Mouse (Mus musculus) thymus, adult 18-20 months (tissue): ENCODE measurements at regions not wholly inside any gene's neighbourhood (a gene's known extent, or its start where the extent isn't known, plus 50 kb on each side); places are given as distances from the start of the nearest gene placed in this dataset.
A peak's percentile ranks its signal among the peaks of the same experiment; 100 is the strongest.
"Not testable (repeated sequence)": the region's sequence is repeated elsewhere in the genome, so short reads cannot be mapped to it uniquely, and the experiment has no call there.

ENCODE experiments used
- DNase-seq, 2 experiments: peaks; one replicate each; pipeline ENCODE4 v3.0.0; 2022; ENCODE audit warnings: mixed read lengths in 2 of 2

- DNase-seq: not testable (repeated sequence)
These were observed 98.1 kb upstream of the Pwp1 start for GRCm38 (mm10) chr10:85731163-85731562.

GRCm38 (mm10) chr10:85731796-85732388 is 97.4 kb upstream of the Pwp1 start:
- peak; percentile 17 to 22 for DNase-seq

- DNase-seq: no peak
These were observed 91.5 kb upstream of the Pwp1 start for GRCm38 (mm10) chr10:85737796-85738195.

GRCm38 (mm10) chr10:85739008-85739407 is 90.3 kb upstream of the Pwp1 start:
- DNase-seq: peak; percentile 43 to 59

- DNase-seq: not testable (repeated sequence)
These were observed 89.7 kb upstream of the Pwp1 start for GRCm38 (mm10) chr10:85739565-85739964.

- DNase-seq: no peak
These were observed 87.3 kb upstream of the Pwp1 start for GRCm38 (mm10) chr10:85741972-85742371.

- DNase-seq: not testable (repeated sequence)
These were observed 83.9 kb upstream of the Pwp1 start for GRCm38 (mm10) chr10:85745390-85745789.

- DNase-seq: not testable (repeated sequence)
These were observed 83.5 kb upstream of the Pwp1 start for GRCm38 (mm10) chr10:85745818-85746217.

GRCm38 (mm10) chr10:85749549-85749948 is 79.7 kb upstream of the Pwp1 start:
- not testable (repeated sequence) for DNase-seq

GRCm38 (mm10) chr10:85775035-85775434 is 54.3 kb upstream of the Pwp1 start:
- DNase-seq: no peak
